Mouse (Mus musculus): ENCODE results near the gene Gap43.
A peak's percentile ranks its signal among the peaks of the same experiment; 100 is the strongest.
"Not testable (repeated sequence)": the region's sequence is repeated elsewhere in the genome, so short reads cannot be mapped to it uniquely, and the experiment has no call there.

Gap43 gene

DNA sequence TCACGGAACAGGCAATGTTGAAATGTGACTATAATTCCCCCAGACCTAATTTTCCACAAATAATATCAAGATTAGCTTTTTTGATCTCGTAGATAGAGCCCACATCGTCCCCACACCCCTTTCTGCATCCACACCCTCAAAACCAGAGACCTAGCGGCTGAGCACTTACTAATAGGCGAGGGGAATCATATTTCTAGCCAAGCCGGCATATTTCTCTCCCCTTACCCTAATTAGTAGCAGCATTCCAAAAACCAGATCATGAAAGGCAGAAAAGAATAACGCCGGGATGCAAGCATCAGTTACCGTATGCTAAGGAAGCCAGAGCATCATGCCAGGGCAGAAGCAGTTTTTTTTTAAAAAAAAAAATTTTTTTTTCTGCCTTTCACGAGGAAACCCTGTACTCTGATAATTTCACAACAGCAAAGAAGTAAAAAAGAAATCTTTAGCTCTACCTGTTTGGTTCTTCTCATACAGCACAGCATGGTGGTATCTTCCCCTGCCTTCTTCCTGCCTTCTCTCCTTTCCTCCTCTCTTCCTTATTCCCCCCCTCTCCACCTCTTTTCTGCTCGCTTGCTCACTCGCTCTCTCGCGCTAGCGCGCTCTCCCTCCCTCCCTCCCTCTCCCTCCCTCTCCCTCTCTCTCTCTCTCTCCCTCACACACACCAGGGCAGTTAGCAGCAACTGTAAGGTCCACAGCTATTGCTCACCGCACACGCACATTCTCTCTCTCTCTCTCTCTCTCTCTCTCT, at the start of gene Gap43:
Gene Gap43 (minus strand): TSS at position 631 of the 748 bp plus-strand sequence.
- no peak for DNase-seq (ENCODE audit: low read depth)

- DNase-seq (ENCODE audit: low read depth): no peak
Observed at GRCm38 (mm10) chr16:42381328-42381838, 40.9 kb upstream of the Gap43 start.

- no peak for DNase-seq (ENCODE audit: low read depth)
Observed at GRCm38 (mm10) chr16:42380641-42381040, 40.2 kb upstream of the Gap43 start.

- no peak for DNase-seq (ENCODE audit: low read depth)
Observed at GRCm38 (mm10) chr16:42370148-42370547, 29.7 kb upstream of the Gap43 start.

DNA sequence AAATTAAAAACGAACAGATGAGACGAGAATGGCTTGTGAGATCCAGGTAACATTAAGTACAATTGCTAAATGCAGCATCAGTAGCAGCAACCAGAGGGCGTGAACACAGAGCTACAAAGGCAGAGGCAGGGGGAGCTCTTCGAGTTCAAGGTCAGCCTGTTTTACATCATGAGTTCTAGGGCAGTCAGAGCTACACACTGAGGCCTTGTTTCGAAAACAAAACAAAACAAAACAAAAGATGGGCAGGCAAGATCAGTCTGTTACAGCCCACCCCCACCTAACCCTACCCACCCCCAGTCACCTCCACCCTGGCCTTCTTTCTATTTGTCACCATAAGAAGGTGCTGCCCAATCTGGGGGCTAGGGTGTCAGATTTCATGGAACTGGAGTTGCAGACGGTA, 28.9 kb upstream of the Gap43 start:
- DNase-seq (ENCODE audit: low read depth): no peak

DNA sequence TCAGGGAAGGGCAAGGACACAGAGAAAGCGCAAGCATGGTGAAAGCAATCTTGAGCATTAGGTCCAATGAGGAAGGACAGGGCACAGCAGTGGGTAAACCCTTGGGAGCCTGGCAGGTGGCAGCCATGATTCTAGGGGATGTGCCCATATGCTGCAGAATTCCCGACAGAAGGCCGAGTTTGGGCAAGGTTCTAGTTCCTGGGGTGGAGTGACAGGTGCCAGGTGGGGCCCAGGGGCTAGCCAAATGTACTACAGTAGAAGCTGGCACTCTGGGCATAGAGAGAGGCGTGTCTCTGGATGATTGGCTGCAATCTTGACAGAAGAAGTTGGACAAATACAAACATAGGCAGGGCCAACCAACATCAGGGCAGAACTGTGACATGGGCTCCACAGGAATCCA, 19.6 kb upstream of the Gap43 start:
- DNase-seq (ENCODE audit: low read depth): no peak

DNA sequence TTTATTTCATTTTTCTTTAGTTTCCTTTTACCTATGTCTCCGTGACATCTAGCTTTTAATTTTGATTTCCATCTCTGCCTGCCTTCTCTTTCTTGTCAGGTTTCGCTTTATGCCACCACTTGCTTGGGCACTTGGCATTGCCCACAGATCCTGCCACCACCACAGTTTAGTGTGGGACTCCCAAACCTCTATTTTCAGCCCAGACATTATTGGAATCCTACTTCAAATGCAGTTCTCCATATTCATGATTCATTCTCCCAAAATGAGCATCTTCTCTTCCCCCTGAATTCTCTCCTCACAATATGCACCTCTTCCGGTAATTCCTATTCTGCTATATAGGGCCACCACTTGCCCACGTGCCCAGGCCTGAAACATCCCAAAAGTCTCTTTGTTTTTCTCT, 17.6 kb upstream of the Gap43 start:
- DNase-seq (ENCODE audit: low read depth): no peak

DNA sequence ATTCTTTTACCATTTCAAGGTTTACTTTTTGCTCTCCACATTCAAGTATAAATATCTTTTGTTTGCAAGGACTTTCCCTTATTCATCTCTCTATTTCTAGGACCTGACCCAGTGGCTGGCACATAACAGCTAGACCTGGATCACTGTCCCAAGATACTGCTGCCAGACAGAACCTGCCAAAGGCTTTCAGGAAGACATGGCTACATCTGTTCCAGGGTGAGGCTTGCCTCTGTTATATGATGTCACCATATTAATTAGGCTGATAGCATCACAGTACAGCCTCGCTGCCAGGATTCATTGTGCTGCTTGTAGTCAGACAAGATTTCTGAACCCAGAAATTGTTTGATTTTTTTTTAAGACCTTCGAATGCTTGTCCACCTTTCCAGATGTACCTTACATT, 9.6 kb upstream of the Gap43 start:
- no peak for DNase-seq (ENCODE audit: low read depth)

DNA sequence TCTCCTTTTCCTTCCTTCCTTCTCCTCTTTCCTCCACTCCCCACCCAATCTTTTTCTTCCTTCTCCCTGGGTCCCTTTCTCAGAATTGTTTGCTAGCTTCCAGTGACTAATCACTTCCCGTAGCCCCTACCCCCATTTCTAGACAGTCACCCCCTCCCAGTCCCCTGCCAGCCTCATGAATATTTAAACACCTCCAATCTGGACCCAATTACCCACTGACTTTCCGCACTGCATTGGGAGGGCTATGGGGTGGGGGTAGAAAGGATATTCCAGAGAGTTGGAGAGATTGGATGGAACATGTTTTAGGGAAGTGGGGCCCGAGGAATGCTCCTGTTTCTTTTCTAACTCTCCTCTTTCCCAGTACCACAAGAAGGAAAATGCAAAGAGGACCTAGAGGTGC, 414 bp upstream of the Gap43 start:
- not testable (repeated sequence) for DNase-seq (ENCODE audit: low read depth)

DNA sequence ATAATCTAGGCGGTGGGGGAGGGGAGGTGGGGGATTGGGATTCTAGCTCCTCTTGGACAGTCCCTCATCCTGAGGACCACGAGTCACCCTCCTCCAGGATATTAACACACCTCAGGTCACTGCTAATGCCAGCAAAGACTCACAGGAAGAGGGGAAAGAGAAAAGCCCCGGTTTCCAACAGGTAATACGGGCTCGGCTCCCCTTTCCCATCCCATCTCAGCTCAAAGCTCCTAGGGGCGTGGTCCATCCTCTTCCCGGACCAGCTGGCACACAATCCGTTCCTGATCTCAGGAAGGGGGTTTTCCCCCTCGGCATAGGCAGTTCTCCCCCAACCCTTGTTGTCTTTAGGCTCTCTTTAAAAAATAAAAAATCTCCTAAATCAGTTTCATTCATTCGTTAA, 939 bp downstream of the Gap43 start:
- DNase-seq (ENCODE audit: low read depth): no peak

- DNase-seq (ENCODE audit: low read depth): no peak
Observed at GRCm38 (mm10) chr16:42338987-42339386, 1.5 kb downstream of the Gap43 start.

DNA sequence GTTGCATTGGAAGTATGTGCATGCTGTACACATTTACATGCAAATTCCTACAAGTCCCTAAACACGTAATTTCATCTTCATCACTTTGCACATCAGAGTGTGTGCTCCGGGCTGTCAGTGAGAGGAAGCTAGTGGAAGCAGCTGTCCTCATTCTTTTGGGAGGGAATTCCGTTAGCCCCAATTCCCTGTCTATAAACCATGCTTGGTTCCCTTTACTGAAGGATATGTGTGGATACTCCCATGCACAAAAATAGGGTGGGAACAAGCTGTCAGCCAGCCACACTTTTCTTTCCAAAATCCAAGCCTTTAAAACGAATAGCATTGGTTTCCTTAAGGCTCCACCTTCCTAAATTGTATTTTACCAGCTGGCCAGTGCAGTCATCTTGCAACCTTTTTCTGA, 2.1 kb downstream of the Gap43 start:
- DNase-seq (ENCODE audit: low read depth): no peak

DNA sequence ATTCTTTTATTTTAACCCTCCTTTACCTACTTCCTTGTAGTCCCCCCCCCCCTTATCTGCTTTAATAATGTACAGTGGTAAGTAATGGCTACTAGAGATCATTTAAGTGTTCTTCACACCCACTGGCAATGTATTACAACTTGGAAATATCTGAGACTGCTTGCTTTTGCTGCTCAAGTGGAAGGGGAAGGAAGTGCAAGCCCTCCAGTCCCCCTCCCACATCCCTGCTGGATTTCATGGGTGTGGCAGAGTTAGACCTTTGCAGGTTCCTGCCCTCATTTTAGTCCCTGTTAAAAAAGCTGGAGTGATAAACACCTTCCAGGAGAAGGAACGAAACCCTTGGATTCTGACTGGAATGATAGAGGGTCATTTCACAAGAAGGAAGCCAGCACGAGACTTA, 2.8 kb downstream of the Gap43 start:
- no peak for DNase-seq (ENCODE audit: low read depth)

DNA sequence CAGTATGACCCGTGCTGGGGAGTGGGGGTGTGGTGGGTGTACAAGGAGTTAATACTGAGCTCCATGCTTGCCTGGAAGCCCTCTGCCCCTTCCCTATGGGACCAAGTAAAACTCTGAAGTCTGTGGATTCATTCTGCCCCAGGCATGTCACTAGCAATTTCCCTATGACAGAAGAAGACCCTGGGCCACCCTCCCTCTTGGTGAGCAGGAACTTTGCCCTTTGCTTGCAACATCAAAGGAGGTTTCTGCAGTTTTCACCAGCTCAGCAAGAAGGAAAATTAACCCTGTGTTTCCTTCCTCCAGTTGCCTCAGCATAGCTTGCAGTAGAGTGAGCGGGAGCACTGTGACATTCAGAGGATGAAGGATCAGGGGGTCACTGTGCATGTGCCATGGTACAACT, 3.8 kb downstream of the Gap43 start:
- no peak for DNase-seq (ENCODE audit: low read depth)

DNA sequence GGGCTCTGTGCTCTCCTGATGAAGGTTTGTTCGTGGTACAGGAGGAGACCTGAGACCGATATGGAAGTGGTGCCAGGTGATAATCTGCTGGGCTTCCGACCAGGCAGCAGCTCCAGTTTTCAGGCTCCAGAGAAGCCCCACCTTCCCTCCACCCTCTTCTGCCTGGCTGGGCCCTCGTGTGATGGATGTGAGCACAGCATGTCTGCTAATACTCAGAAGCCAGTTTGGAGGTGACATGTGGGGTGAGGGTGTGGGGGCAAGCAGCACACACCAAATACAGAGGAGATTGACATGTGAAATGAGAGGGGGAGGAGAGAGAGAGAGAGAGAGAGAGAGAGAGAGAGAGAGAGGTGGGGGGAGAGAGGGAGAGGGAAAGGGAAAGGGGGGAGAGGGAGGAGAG, 8.1 kb downstream of the Gap43 start:
- no peak for DNase-seq (ENCODE audit: low read depth)

- no peak for DNase-seq (ENCODE audit: low read depth)
Observed at GRCm38 (mm10) chr16:42326191-42326590, 14.3 kb downstream of the Gap43 start.

GRCm38 (mm10) chr16:42325536-42325935, 14.9 kb downstream of the Gap43 start:
- no peak for DNase-seq (ENCODE audit: low read depth)

DNA sequence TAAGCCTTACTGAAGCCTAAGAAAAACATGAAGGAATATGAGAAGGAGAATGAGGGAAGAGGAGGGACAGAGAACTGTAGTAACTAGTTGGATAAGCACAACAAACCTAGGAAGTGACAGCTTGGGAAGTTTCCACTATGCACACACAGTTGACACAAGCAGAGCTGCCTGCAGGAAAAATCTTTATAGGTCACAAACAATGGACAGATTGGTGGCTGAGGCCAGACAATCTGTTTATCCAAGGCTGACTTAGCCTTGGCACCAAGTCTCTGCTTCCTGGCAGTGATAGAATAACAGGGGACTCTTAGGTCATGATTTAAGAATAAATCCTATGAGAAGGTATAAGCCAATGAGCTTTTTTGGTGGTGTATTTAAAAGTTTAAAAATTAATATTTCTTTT, 20.6 kb downstream of the Gap43 start:
- no peak for DNase-seq (ENCODE audit: low read depth)

- DNase-seq (ENCODE audit: low read depth): no peak
Observed at GRCm38 (mm10) chr16:42319365-42319764, 21.1 kb downstream of the Gap43 start.

GRCm38 (mm10) chr16:42312125-42312524, 28.3 kb downstream of the Gap43 start:
- DNase-seq (ENCODE audit: low read depth): peak; percentile 6

DNA sequence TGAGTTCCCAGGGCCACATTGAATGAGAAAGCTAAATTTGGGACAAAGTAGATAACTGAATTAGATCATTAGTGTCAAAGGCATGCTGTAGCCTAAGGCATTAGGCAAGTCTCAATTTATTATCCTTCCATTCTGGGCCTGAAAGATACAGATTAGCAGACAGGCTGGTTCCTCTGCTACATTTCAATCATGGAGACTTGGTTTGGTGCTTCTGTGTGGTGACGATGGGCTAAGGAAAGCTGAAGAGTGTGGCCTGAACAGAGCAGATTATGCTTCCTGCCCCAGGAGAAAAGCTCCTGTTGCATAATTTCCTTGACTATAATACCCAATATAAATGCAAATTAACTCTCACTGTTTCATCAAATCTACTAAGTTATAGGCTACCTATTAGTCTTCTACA, 31.7 kb downstream of the Gap43 start:
- DNase-seq (ENCODE audit: low read depth): no peak

DNA sequence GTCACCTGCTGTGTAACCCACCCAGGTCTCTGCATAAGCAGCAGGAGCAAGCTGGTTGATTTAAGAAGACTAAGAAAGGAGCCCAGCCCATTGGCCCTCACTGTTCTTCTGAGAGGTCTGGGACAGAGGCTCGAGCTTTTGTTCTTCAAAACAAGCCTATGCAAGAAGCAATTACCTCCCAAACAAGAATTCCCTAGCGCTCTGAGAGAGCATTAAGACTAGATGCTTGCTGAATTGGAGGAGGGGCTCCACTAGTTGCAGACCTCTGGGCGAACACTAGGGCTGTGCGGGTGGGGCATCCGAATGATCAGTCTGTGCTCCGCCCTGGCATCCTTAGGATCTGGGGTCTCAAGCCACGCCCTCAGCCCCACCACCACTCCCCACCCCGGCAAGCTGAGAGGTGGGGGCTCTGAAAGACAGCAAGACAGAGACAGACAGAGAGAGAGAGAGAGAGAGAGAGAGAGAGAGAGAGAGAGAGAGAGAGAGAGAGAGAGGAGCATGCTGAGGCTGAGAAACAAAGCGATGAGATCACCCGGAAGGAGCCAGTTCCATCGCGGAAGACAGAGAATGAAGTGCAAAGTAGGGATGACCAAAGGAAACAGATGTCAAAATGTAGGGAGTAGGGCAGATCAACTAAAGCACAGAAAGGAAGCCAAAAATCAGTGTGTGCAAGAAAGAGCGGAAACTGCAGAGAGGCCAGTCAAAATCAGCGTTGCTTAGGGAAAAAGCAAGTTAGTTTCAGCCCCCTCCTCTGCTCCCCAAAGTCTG, 34.3 kb downstream of the Gap43 start:
- no peak for DNase-seq (ENCODE audit: low read depth)

DNA sequence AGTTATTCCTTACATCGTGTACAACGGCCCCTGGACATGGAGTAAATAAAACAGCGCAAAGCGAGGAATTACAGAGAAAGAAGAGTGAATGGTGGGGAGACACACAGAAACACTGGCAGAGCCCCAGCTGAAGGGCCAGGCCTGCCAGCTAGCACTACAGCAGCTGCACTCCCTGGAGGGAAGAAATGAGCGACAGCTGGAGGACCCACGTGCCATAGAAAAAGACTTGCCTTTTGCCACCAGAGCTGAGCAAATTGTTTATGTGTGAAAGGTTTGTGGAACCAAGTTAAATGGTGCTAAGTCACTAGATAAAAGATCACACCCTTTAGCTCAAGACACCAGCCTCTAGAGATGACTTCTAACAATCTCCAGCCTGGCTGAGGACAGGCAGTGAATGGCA, 37.0 kb downstream of the Gap43 start:
- DNase-seq (ENCODE audit: low read depth): no peak

All from 416B (cell line).